Mouse (Mus musculus) megakaryocyte, embryonic 14.5 days (primary cell): Measurements from ENCODE around the gene Nle1.

Experiments used
- FLI1 ChIP-seq: IDR thresholded peaks from 2 replicates; pipeline ENCODE4 v1.6.1; 2012; ENCODE audit warnings: low read length, inconsistent platforms, mixed read lengths
- GATA1 ChIP-seq: IDR thresholded peaks from 3 replicates; pipeline ENCODE4 v1.6.1; 2012; ENCODE audit warnings: mixed read lengths, low read length, inconsistent platforms, borderline replicate concordance

DNA sequence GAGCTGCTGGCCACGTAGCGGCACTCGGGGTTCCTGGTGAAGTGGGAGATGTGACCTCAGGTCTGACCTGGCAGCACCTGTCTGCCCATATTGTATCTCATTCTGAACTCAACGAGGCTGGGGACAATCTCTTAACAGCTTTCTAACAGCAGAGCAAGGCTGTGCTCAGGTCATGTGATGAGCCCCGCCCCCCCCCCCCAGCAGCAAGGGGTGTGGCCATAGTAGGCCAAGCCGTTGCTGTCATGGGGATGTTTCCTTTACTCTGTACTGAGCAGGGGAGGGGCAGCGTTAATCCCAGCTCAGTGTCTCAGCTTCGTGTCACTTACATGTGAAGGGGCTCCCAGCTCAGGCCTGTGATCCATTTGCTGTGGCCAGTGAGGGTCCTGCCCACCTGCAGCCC lies 3.3 kb downstream of the Nle1 start:
- no peak for TF ChIP-seq GATA1
- TF ChIP-seq FLI1, result no peak
